Mouse (Mus musculus): ENCODE data around the gene Cpz. TPM values are rescaled to one million over a fixed set of nuclear protein-coding genes. Genes with fewer than 3 reads are reported as not detected.
A peak's percentile ranks its signal among the peaks of the same experiment; 100 is the strongest.

The Cpz gene
- total and polyA plus RNA-seq, 3 experiments, result 6.8 to 19.8 (median 9.7) TPM

- no peak for ATAC-seq (ENCODE audit: extremely low read depth, insufficient number of reproducible peaks, low FRiP score, poor library complexity, severe bottlenecking)
- TF ChIP-seq CTCF (IDR thresholded peaks at IDR 0.05; ENCODE audit: low read depth, low read length) (peak; percentile 39; the same call in 1 of the 2 replicates), GATA2 (IDR thresholded peaks at IDR 0.05; ENCODE audit: borderline replicate concordance, low read depth, low read length) (no peak)
- no peaks in the 10 kb centered on the region for H3K36me3 ChIP-seq (replicated peaks)
- no peaks in the 10 kb centered on the region for H3K9me3 ChIP-seq (replicated peaks)
- H3K4me1 ChIP-seq (ENCODE audit: insufficient read depth, low read depth, low read length), result peaks cover 16% of the 10 kb centered on the region
- H3K4me3 ChIP-seq (ENCODE audit: low read depth, low read length), result no peak overlapping the region
- H3K27me3 ChIP-seq (ENCODE audit: insufficient read depth, low read length), result peaks cover 5% of the 10 kb centered on the region; the same call in 1 of the 2 replicates
- DNase-seq (ENCODE audit: low spot score), result no peak
These were observed 10.8 kb upstream of the Cpz start for GRCm38 (mm10) chr5:35536271-35536670.

DNA sequence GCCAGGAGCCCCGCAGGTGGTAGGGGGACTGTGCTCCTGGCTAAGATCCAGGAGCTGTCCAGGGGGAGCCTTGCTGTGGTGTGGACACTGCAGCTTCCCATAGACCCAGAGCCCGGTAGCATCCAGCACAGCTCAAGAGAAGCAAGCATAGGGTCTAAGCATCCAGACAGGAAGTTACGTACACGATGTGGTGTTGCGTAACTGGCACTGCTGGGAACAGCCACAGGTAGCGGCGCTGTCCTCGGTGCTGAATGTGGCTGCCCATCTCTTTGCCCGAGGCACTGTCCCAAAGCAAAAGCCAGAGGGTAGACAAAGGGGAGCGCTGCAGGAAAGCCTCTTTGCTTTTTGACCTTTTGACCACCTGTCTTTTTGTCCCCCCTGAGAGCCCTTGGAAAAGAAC lies 6.1 kb upstream of the Cpz start:
- TF ChIP-seq TAL1 (conservative IDR thresholded peaks at IDR 0.05; ENCODE audit: low read depth, low read length) (no peak), GATA1 (IDR thresholded peaks at IDR 0.05; ENCODE audit: borderline replicate concordance, low read length) (no peak), CTCF (IDR thresholded peaks at IDR 0.05; ENCODE audit: low read depth, low read length) (no peak), POLR2AphosphoS5 (IDR thresholded peaks at IDR 0.05; ENCODE audit: insufficient replicate concordance, low read depth, low read length) (no peak)
- peak; percentile 8; the same call in 1 of the 2 replicates for ATAC-seq (ENCODE audit: extremely low read depth, insufficient number of reproducible peaks, low FRiP score, poor library complexity, severe bottlenecking)

GRCm38 (mm10) chr5:35530442-35530841 lies 4.9 kb upstream of the Cpz start:
- Histone ChIP-seq H3K27me3 (ENCODE audit: insufficient read depth, low read length) (peaks cover 24% of the 10 kb centered on the region), H3K9me3 (replicated peaks) (no peaks in the 10 kb centered on the region), H3K4me3 (ENCODE audit: low read depth, low read length) (no peak overlapping the region), H3K36me3 (replicated peaks) (peaks cover 14% of the 10 kb centered on the region), H3K4me1 (ENCODE audit: insufficient read depth, low read depth, low read length) (peaks cover 12% of the 10 kb centered on the region)
- TF ChIP-seq TAL1 (conservative IDR thresholded peaks at IDR 0.05; ENCODE audit: low read depth, low read length) (no peak), GATA1 (IDR thresholded peaks at IDR 0.05; ENCODE audit: borderline replicate concordance, low read length) (no peak), POLR2AphosphoS5 (IDR thresholded peaks at IDR 0.05; ENCODE audit: insufficient replicate concordance, low read depth, low read length) (no peak), CTCF (IDR thresholded peaks at IDR 0.05; ENCODE audit: low read depth, low read length) (peak; percentile 82), GATA2 (IDR thresholded peaks at IDR 0.05; ENCODE audit: borderline replicate concordance, low read depth, low read length) (no peak)
- DNase-seq (ENCODE audit: low spot score), result peak; percentile 69
- peak; percentile 41 for ATAC-seq (ENCODE audit: extremely low read depth, insufficient number of reproducible peaks, low FRiP score, poor library complexity, severe bottlenecking)

More for the DNA sequence above, 6.1 kb upstream of the Cpz start:
- peaks cover 12% of the 10 kb centered on the region; the same call in 1 of the 2 replicates for H3K27me3 ChIP-seq (ENCODE audit: insufficient read depth, low read length)
- peak; percentile 31 for DNase-seq (ENCODE audit: low spot score)
- H3K4me3 ChIP-seq (ENCODE audit: low read depth, low read length), result no peak overlapping the region
- no peaks in the 10 kb centered on the region for H3K9me3 ChIP-seq (replicated peaks)
- H3K36me3 ChIP-seq (replicated peaks), result peaks cover 14% of the 10 kb centered on the region
- H3K4me1 ChIP-seq (ENCODE audit: insufficient read depth, low read depth, low read length), result peaks cover 16% of the 10 kb centered on the region

DNA sequence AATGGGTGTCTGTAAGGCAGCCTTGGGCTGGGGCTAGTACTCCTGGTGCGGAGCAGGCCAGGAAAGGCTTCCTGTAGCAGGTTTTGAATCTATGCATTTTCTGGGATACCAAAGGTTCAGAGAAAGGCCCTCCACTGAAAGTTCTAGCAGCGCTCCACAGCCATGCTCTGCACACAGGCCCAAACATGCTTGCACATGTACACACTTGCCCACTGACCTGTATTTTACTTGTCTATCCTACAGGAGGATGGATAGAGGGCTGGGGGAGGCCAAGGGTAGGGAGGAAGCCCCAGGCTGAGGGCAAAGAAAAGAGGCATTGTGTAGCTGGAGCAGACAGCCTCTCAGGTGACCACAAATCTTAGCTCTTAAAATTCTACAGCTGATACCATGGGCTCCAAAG lies 1.1 kb downstream of the Cpz start:
- ATAC-seq (ENCODE audit: extremely low read depth, insufficient number of reproducible peaks, low FRiP score, poor library complexity, severe bottlenecking) (no peak), DNase-seq (ENCODE audit: low spot score) (no peak)
- peaks cover 11% of the 10 kb centered on the region for H3K36me3 ChIP-seq (replicated peaks)
- H3K9me3 ChIP-seq (replicated peaks), result no peaks in the 10 kb centered on the region
- TF ChIP-seq GATA2 (IDR thresholded peaks at IDR 0.05; ENCODE audit: borderline replicate concordance, low read depth, low read length) (no peak), GATA1 (IDR thresholded peaks at IDR 0.05; ENCODE audit: borderline replicate concordance, low read length) (no peak), TAL1 (conservative IDR thresholded peaks at IDR 0.05; ENCODE audit: low read depth, low read length) (no peak), POLR2AphosphoS5 (IDR thresholded peaks at IDR 0.05; ENCODE audit: insufficient replicate concordance, low read depth, low read length) (no peak), CTCF (IDR thresholded peaks at IDR 0.05; ENCODE audit: low read depth, low read length) (no peak)
- H3K4me1 ChIP-seq (ENCODE audit: insufficient read depth, low read depth, low read length), result peaks cover 5% of the 10 kb centered on the region
- H3K4me3 ChIP-seq (ENCODE audit: low read depth, low read length), result no peak overlapping the region
- H3K27me3 ChIP-seq (ENCODE audit: insufficient read depth, low read length), result peaks cover 51% of the 10 kb centered on the region

DNA sequence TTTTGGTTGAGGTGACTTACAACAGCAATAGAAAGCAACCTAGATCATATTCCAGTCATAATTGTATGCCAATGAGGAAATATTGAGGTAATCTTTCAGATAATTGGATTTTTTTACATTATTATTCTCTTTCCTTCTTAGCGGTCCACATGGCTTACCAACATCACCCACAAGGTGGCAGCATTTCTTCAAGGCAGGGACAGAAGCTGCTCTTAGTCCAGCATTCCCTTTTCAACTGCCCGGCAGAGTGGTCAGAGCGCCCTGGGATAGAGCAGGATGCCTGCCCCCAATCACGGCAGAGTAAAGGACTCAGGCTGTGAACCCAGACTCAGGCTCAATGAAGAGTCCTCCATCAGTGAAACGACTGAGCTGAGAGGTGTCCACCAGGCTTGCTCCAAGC lies 1.8 kb downstream of the Cpz start:
- H3K9me3 ChIP-seq (replicated peaks), result no peaks in the 10 kb centered on the region
- peak; percentile 25; the same call in 1 of the 2 replicates for ATAC-seq (ENCODE audit: extremely low read depth, insufficient number of reproducible peaks, low FRiP score, poor library complexity, severe bottlenecking)
- peak; percentile 32 for DNase-seq (ENCODE audit: low spot score)
- no peak for TF ChIP-seq POLR2AphosphoS5 (IDR thresholded peaks at IDR 0.05; ENCODE audit: insufficient replicate concordance, low read depth, low read length)
- TF ChIP-seq CTCF (IDR thresholded peaks at IDR 0.05; ENCODE audit: low read depth, low read length), result peak; percentile 52
- H3K4me3 ChIP-seq (ENCODE audit: low read depth, low read length), result no peak overlapping the region
- H3K27me3 ChIP-seq (ENCODE audit: insufficient read depth, low read length), result peaks cover 49% of the 10 kb centered on the region
- H3K4me1 ChIP-seq (ENCODE audit: insufficient read depth, low read depth, low read length), result peaks cover 3% of the 10 kb centered on the region
- H3K36me3 ChIP-seq (replicated peaks), result peaks cover 6% of the 10 kb centered on the region

- Histone ChIP-seq H3K36me3 (replicated peaks) (peaks cover 22% of the 10 kb centered on the region), H3K4me1 (ENCODE audit: insufficient read depth, low read depth, low read length) (peaks cover 3% of the 10 kb centered on the region; the same call in 1 of the 2 replicates), H3K27me3 (ENCODE audit: insufficient read depth, low read length) (peaks cover 14% of the 10 kb centered on the region; the same call in 1 of the 2 replicates), H3K4me3 (ENCODE audit: low read depth, low read length) (no peak overlapping the region), H3K9me3 (replicated peaks) (no peaks in the 10 kb centered on the region)
- TF ChIP-seq GATA2 (IDR thresholded peaks at IDR 0.05; ENCODE audit: borderline replicate concordance, low read depth, low read length) (no peak), TAL1 (conservative IDR thresholded peaks at IDR 0.05; ENCODE audit: low read depth, low read length) (no peak), GATA1 (IDR thresholded peaks at IDR 0.05; ENCODE audit: borderline replicate concordance, low read length) (no peak), CTCF (IDR thresholded peaks at IDR 0.05; ENCODE audit: low read depth, low read length) (no peak), POLR2AphosphoS5 (IDR thresholded peaks at IDR 0.05; ENCODE audit: insufficient replicate concordance, low read depth, low read length) (no peak)
- DNase-seq (ENCODE audit: low spot score) (no peak), ATAC-seq (ENCODE audit: extremely low read depth, insufficient number of reproducible peaks, low FRiP score, poor library complexity, severe bottlenecking) (no peak)
These were observed 8.7 kb downstream of the Cpz start for GRCm38 (mm10) chr5:35516781-35517180.

GRCm38 (mm10) chr5:35510589-35510988 lies 14.9 kb downstream of the Cpz start:
- no peak for TF ChIP-seq CTCF (IDR thresholded peaks at IDR 0.05; ENCODE audit: low read depth, low read length)
- TF ChIP-seq GATA1 (IDR thresholded peaks at IDR 0.05; ENCODE audit: borderline replicate concordance, low read length), result no peak
- TF ChIP-seq POLR2AphosphoS5 (IDR thresholded peaks at IDR 0.05; ENCODE audit: insufficient replicate concordance, low read depth, low read length), result no peak
- no peak for TF ChIP-seq GATA2 (IDR thresholded peaks at IDR 0.05; ENCODE audit: borderline replicate concordance, low read depth, low read length)
- TF ChIP-seq TAL1 (conservative IDR thresholded peaks at IDR 0.05; ENCODE audit: low read depth, low read length), result no peak
- Histone ChIP-seq H3K27me3 (ENCODE audit: insufficient read depth, low read length) (peaks cover 14% of the 10 kb centered on the region; the same call in 1 of the 2 replicates), H3K4me3 (ENCODE audit: low read depth, low read length) (no peak overlapping the region), H3K36me3 (replicated peaks) (peaks cover 12% of the 10 kb centered on the region), H3K4me1 (ENCODE audit: insufficient read depth, low read depth, low read length) (peaks cover 4% of the 10 kb centered on the region; the same call in 1 of the 2 replicates), H3K9me3 (replicated peaks) (no peaks in the 10 kb centered on the region)
- ATAC-seq (ENCODE audit: extremely low read depth, insufficient number of reproducible peaks, low FRiP score, poor library complexity, severe bottlenecking) (0 out of 2 replicates have a peak, but pooled peaks have one; percentile 34), DNase-seq (ENCODE audit: low spot score) (peak; percentile 37)

Data from G1E (cell line).